Mouse (Mus musculus) gastrocnemius, postnatal 10 days (tissue): ENCODE results near the gene Cage1. TPM values are rescaled to one million over a fixed set of nuclear protein-coding genes. Genes with fewer than 3 reads are reported as not detected.

Source experiments
- DNase-seq: peaks from one replicate; pipeline ENCODE4 v3.0.0; 2021; ENCODE audit warnings: mixed read lengths
- microRNA-seq, 2 experiments: library from miRNA; unstranded; fragments of <30 nt; microRNA quantifications; one replicate each; pipeline ENCODE4 v1.2.0; 2021
- total RNA-seq, 2 experiments: library from RNA; stranded (reverse); gene quantifications; 2 replicates each; pipeline ENCODE4 v1.2.3; 2021

Cage1 gene
- total RNA-seq, 2 experiments from 2014 or later = 0.92 to 1.4 TPM

DNA sequence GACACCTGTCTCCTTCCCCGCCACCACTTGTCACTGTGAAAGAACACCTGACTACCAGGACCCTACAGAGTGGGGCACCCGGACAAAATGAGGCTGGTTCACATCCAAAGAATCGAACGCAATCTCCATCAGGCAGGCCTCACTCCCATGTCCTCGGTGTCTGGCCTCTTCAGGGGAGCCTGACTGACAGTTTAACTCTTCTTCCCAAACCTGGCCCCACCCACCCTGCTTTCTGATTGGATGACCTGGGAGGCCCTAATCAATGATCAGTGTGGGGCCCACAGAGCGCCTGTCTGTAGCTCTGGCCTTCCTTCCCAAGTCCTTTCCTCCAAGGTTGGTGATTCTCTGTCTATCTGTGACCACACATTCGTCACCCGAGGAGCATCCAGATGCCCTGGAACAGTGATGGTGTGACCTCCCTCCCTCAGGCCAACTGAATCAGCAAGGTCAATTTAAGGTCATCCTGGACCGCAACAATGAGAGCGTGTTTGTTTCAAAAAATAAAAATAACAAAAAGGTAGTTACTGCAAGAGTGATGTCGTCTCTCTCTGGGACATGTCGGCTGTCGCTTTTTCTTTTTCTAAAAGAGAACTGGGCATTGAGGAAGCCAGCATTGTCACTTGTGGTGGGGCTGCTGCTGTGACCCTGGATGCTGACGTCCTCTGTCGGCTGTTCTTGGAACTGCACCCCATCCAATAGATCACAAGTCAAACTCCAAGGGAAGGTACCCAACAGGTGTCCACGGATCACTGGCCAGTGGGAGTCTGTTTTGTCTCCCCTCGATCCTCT is 71.5 kb downstream of the Cage1 start:
- DNase-seq = no peak

DNA sequence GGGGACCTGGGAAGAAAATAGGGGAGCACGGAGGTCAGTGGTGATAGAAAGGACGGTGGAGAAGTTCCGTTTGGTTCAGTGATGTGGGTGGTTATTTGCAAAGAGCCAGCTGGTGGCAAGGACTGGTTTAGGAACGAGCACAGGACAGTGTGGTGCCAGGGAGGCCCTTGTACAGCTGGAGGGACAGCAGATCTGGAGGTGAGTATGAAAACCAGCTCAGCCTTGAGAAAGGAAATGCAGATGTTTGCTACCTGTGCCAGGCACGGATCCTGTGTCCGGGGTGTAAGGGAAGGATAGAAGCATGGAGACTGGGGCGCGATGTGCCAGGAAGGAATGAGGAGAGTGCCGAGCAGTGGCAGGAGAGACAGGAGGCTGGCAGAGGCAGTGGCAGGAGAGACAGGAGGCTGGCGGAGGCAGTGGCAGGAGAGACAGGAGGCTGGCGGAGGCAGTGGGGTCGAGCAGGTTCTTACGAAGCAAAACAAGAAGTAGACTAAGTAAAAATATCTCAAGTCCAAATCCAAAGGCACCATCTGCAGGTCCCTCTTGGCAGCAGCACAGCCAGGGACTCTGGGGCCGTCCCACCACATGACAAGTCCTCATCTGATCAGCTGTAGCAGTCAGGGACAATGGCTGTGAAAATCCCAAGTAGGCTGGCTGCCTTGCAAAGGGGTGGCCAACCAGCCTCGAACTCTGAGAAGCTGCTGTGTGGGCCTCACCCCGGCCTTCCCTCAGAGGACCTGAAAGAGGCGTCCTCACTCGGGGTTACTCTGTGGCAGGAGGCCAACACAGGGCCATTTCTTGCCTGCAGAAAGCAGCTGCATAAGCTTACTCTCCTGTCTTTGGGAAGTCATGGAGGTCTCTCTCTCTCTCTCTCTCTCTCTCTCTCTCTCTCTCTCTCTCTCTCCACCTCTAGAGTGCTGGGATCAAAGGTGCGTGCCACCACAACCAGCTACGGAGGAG is 72.5 kb downstream of the Cage1 start:
- no peak for DNase-seq

- DNase-seq = peak; percentile 74
Measured at GRCm38 (mm10) chr13:37963354-37964007, 73.4 kb downstream of the Cage1 start.

DNA sequence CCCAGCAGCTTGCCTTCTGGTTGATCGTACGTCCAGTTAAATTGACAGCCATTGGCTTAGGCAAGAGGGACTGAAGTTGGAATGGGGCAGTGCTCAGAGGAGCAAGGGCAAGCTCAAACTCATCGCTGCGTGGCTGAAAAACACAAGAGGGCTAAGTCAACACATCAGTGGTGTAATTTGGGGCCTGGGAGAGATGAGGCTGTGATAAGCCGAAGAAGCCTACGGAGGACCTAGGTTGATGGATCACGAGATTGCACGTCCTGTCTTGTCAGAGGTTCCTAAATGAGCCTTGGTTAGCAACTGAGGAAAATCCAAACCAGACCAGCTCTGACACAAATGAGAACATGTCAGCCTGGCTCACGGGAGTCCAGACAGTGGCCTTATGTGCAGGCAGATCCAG is 74.3 kb downstream of the Cage1 start:
- no peak for DNase-seq

DNA sequence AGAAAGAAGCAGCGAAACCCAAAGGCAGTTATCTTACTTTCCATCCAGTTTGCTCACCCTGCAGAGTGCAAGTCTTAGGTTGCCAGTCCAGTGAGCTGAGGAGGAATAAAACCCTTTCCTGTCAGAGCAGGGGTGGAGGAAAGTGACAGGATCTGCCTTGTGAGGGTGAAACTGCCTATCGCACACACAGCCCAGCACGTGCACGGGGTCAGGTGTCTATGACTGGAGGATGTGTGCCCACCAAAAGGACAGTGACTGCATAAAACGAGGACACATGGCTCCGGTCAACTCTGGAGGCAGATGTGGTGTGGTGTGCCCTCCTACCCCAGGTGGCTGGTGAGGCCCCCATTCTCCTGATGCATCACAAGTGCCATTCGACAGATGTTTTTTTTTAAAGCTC is 76.9 kb downstream of the Cage1 start:
- no peak for DNase-seq

DNA sequence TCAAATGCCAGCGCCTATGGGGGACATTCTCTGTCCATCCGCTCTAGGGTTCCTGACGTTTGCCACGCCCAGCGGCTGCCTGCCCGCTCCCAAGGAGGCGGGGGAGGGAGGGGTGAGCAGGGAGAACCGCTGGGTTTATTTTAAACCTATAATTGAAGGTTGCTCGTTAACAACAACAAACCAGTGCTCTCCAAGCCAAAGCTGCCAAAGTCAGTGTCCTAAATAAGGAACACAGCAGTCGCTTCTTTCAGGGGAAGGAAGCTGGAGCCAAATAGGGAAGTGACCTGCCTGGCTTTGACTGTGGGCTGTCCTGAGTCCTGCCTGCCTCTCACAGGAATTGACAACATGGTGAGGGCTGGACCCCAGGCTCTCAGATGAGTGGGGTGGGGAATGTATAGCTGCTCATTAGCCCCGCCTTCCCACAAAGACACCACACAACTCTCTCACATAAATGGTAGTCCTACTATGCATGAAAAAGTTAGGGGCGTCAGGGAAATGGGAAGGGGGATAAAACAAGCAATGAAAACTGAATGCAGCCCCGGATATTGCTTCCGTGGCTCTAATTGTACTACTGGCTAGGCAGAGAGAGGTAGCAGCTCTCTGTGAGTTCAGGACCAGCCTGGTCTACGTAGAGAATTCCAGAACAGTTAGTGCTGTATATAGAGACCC is 77.5 kb downstream of the Cage1 start:
- no peak for DNase-seq

- DNase-seq = no peak
Measured at GRCm38 (mm10) chr13:37958498-37959238, 78.2 kb downstream of the Cage1 start.

Small RNAs within 50 kb of the gene (microRNA-seq; reads per million reads assigned to microRNA genes)
- 0 reads per million in 2 experiments for gene Gm27387

Other genes with a start within 250 kb of the Cage1 start
- 10 to 100 TPM; 64.8 to 87.4 TPM for gene Ssr1, start 42.9 kb downstream of the Cage1 start, total RNA-seq
- 10 to 100 TPM; 11.2 to 14.6 TPM for gene Riok1, start 74 bp downstream of the Cage1 start, total RNA-seq
- gene Dsp, start 114.2 kb upstream of the Cage1 start, total RNA-seq = under 1 TPM; 0.19 to 0.20 TPM
- gene Snrnp48, start 167.9 kb upstream of the Cage1 start, total RNA-seq = 10 to 100 TPM in 1 of 2 experiments, 1 to 10 TPM in 1; 8.1 to 11.7 TPM